Mouse (Mus musculus): ENCODE measurements around the gene Jak3.

DNA sequence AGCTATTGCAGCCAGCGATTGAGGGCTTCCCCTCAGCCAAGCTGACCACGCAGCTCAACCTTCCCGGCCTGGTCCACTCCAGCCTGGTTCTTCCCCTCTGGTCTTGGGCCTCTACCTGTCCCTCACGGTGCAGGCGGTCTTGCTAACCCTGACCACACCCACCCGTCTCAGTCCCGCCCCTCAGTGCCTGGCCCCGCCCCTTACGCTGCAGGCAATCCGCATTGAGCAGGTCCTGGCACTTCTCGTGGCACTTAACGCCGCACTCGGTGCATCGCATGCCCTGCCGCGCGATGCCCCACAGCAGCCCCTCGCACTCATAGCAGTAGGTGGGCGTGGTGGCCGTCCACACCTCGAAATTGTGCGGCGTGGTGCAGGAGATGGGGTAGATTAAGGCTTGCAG, 21.5 kb upstream of the Jak3 start:
- TF ChIP-seq POLR2A (IDR thresholded peaks at IDR 0.05; ENCODE audit: low read depth, low read length) (no peak), CTCF (IDR thresholded peaks at IDR 0.05; ENCODE audit: extremely low read depth, insufficient read length, insufficient replicate concordance, low read depth, low read length) (no peak)

All from small intestine, adult 2 months (tissue).